Mouse (Mus musculus) bone marrow, adult 2 months (tissue): Measurements from ENCODE around the gene Aanat.

Experiments
- CTCF ChIP-seq: fragments of 200-500 bp; IDR thresholded peaks from 2 replicates; pipeline ENCODE4 v1.5.1; 2011; ENCODE audit warnings: low read length, control low read depth; ENCODE audit not compliant: control insufficient read depth, insufficient read depth
- POLR2A ChIP-seq: fragments of 200-500 bp; IDR thresholded peaks from 2 replicates; pipeline ENCODE4 v1.6.1; 2011; ENCODE audit warnings: low read depth, mild to moderate bottlenecking, control low read depth, low read length, borderline replicate concordance; ENCODE audit not compliant: control insufficient read depth

GRCm38 (mm10) chr11:116646136-116646535 lies 59.9 kb downstream of the Aanat start:
- TF ChIP-seq POLR2A (no peak), CTCF (no peak)
